Mouse (Mus musculus): ENCODE data around the gene Matn4. TPM values are rescaled to one million over a fixed set of nuclear protein-coding genes. Genes with fewer than 3 reads are reported as not detected.

The Matn4 gene
- polyA plus RNA-seq, 1 experiment from 2014 or later: 113 TPM

- Histone ChIP-seq H3K4me3 (no peak overlapping the region), H3K4me2 (no peak overlapping the region), H3K36me3 (peaks cover 1% of the 10 kb centered on the region; the same call in 1 of the 2 replicates), H3K4me1 (peaks cover 90% of the 10 kb centered on the region), H3K27ac (no peak overlapping the region), H3K9me3 (no peaks in the 10 kb centered on the region), H3K9ac (no peak overlapping the region), H3K27me3 (no peaks in the 10 kb centered on the region)
- ATAC-seq (ENCODE audit: insufficient number of reproducible peaks, low FRiP score, low TSS enrichment, low read depth): no peak
- 51% methylated on average over 3 of the region's 3 CpGs for WGBS
Measured at GRCm38 (mm10) chr2:164434681-164435080, 29.7 kb upstream of the Matn4 start.

- H3K27ac ChIP-seq: peak overlapping the region; percentile 80
- 59% methylated on average over 9 of the region's 9 CpGs for WGBS
- no peak overlapping the region for H3K4me3 ChIP-seq
- 0 out of 2 replicates have a peak, but pooled peaks have one; percentile 11 for ATAC-seq (ENCODE audit: insufficient number of reproducible peaks, low FRiP score, low TSS enrichment, low read depth)
- no peaks in the 10 kb centered on the region for H3K27me3 ChIP-seq
- peaks cover 77% of the 10 kb centered on the region for H3K4me1 ChIP-seq
- no peaks in the 10 kb centered on the region for H3K9me3 ChIP-seq
- H3K9ac ChIP-seq: no peak overlapping the region
- 0 out of 2 replicates have a peak overlapping the region, but pooled peaks have one; percentile 17 for H3K4me2 ChIP-seq
- H3K36me3 ChIP-seq: peaks cover 14% of the 10 kb centered on the region
Measured at GRCm38 (mm10) chr2:164433278-164433895, 28.4 kb upstream of the Matn4 start.

GRCm38 (mm10) chr2:164432541-164433191 lies 27.7 kb upstream of the Matn4 start:
- H3K4me2 ChIP-seq: peak overlapping the region; percentile 17; the same call in 1 of the 2 replicates
- no peak overlapping the region for H3K9ac ChIP-seq
- H3K27ac ChIP-seq: peak overlapping the region; percentile 80
- 14% methylated on average over 22 of the region's 22 CpGs for WGBS
- H3K9me3 ChIP-seq: no peaks in the 10 kb centered on the region
- no peaks in the 10 kb centered on the region for H3K27me3 ChIP-seq
- peaks cover 72% of the 10 kb centered on the region for H3K4me1 ChIP-seq
- peak; percentile 41; the same call in 1 of the 2 replicates for ATAC-seq (ENCODE audit: insufficient number of reproducible peaks, low FRiP score, low TSS enrichment, low read depth)
- peaks cover 21% of the 10 kb centered on the region for H3K36me3 ChIP-seq
- no peak overlapping the region for H3K4me3 ChIP-seq

- H3K27me3 ChIP-seq: no peaks in the 10 kb centered on the region
- peaks cover 29% of the 10 kb centered on the region for H3K36me3 ChIP-seq
- peak overlapping the region; percentile 80 for H3K27ac ChIP-seq
- peaks cover 65% of the 10 kb centered on the region for H3K4me1 ChIP-seq
- no peaks in the 10 kb centered on the region for H3K9me3 ChIP-seq
- 50% methylated on average over 9 of the region's 9 CpGs for WGBS
- H3K4me3 ChIP-seq: no peak overlapping the region
- H3K4me2 ChIP-seq: peak overlapping the region; percentile 17; the same call in 1 of the 2 replicates
- H3K9ac ChIP-seq: no peak overlapping the region
- ATAC-seq (ENCODE audit: insufficient number of reproducible peaks, low FRiP score, low TSS enrichment, low read depth): no peak
Measured at GRCm38 (mm10) chr2:164431676-164432465, 26.9 kb upstream of the Matn4 start.

- Histone ChIP-seq H3K36me3 (peaks cover 41% of the 10 kb centered on the region), H3K9ac (no peak overlapping the region), H3K27me3 (no peaks in the 10 kb centered on the region; the same call in 1 of the 2 replicates), H3K9me3 (no peaks in the 10 kb centered on the region), H3K4me3 (no peak overlapping the region), H3K4me2 (no peak overlapping the region), H3K4me1 (peaks cover 53% of the 10 kb centered on the region), H3K27ac (peak overlapping the region; percentile 2)
- 20% methylated on average over 7 of the region's 7 CpGs for WGBS
- ATAC-seq (ENCODE audit: insufficient number of reproducible peaks, low FRiP score, low TSS enrichment, low read depth): no peak
Measured at GRCm38 (mm10) chr2:164430697-164431096, 25.7 kb upstream of the Matn4 start.

GRCm38 (mm10) chr2:164429881-164430615 lies 25.1 kb upstream of the Matn4 start:
- H3K9ac ChIP-seq: no peak overlapping the region
- H3K4me3 ChIP-seq: no peak overlapping the region
- H3K27ac ChIP-seq: peak overlapping the region; percentile 2; the same call in 1 of the 2 replicates
- no peak overlapping the region for H3K4me2 ChIP-seq
- no peaks in the 10 kb centered on the region for H3K9me3 ChIP-seq
- H3K4me1 ChIP-seq: peaks cover 47% of the 10 kb centered on the region
- 49% methylated on average over 15 of the region's 15 CpGs for WGBS
- no peaks in the 10 kb centered on the region; the same call in 1 of the 2 replicates for H3K27me3 ChIP-seq
- H3K36me3 ChIP-seq: peaks cover 45% of the 10 kb centered on the region
- no peak for ATAC-seq (ENCODE audit: insufficient number of reproducible peaks, low FRiP score, low TSS enrichment, low read depth)

GRCm38 (mm10) chr2:164428451-164428850 lies 23.5 kb upstream of the Matn4 start:
- Histone ChIP-seq H3K36me3 (peaks cover 57% of the 10 kb centered on the region), H3K9me3 (no peaks in the 10 kb centered on the region), H3K4me3 (no peak overlapping the region), H3K4me1 (peaks cover 31% of the 10 kb centered on the region), H3K4me2 (no peak overlapping the region), H3K9ac (no peak overlapping the region), H3K27ac (no peak overlapping the region), H3K27me3 (no peaks in the 10 kb centered on the region; the same call in 1 of the 2 replicates)
- no peak for ATAC-seq (ENCODE audit: insufficient number of reproducible peaks, low FRiP score, low TSS enrichment, low read depth)
- WGBS: 43% methylated on average over 5 of the region's 5 CpGs

GRCm38 (mm10) chr2:164426952-164427351 lies 22.0 kb upstream of the Matn4 start:
- Histone ChIP-seq H3K4me2 (no peak overlapping the region), H3K9me3 (no peaks in the 10 kb centered on the region), H3K4me1 (peaks cover 27% of the 10 kb centered on the region), H3K36me3 (peaks cover 60% of the 10 kb centered on the region), H3K4me3 (no peak overlapping the region), H3K27ac (no peak overlapping the region), H3K9ac (no peak overlapping the region), H3K27me3 (no peaks in the 10 kb centered on the region; the same call in 1 of the 2 replicates)
- WGBS: 88% methylated on average over 5 of the region's 5 CpGs
- ATAC-seq (ENCODE audit: insufficient number of reproducible peaks, low FRiP score, low TSS enrichment, low read depth): no peak

- Histone ChIP-seq H3K36me3 (peaks cover 60% of the 10 kb centered on the region), H3K27me3 (no peaks in the 10 kb centered on the region; the same call in 1 of the 2 replicates), H3K27ac (no peak overlapping the region), H3K9me3 (no peaks in the 10 kb centered on the region), H3K4me1 (peaks cover 21% of the 10 kb centered on the region), H3K4me2 (no peak overlapping the region), H3K4me3 (no peak overlapping the region), H3K9ac (no peak overlapping the region)
- ATAC-seq (ENCODE audit: insufficient number of reproducible peaks, low FRiP score, low TSS enrichment, low read depth): no peak
- WGBS: 35% methylated on average over 12 of the region's 12 CpGs
Measured at GRCm38 (mm10) chr2:164426121-164426520, 21.2 kb upstream of the Matn4 start.

- H3K4me2 ChIP-seq: no peak overlapping the region
- no peak overlapping the region for H3K4me3 ChIP-seq
- peaks cover 13% of the 10 kb centered on the region; the same call in 1 of the 2 replicates for H3K4me1 ChIP-seq
- no peaks in the 10 kb centered on the region for H3K9me3 ChIP-seq
- no peak for ATAC-seq (ENCODE audit: insufficient number of reproducible peaks, low FRiP score, low TSS enrichment, low read depth)
- no peak overlapping the region for H3K27ac ChIP-seq
- H3K9ac ChIP-seq: no peak overlapping the region
- 62% methylated on average over 5 of the region's 5 CpGs for WGBS
- H3K27me3 ChIP-seq: no peaks in the 10 kb centered on the region; the same call in 1 of the 2 replicates
- H3K36me3 ChIP-seq: peaks cover 60% of the 10 kb centered on the region
Measured at GRCm38 (mm10) chr2:164425401-164425800, 20.4 kb upstream of the Matn4 start.

GRCm38 (mm10) chr2:164424406-164424805 lies 19.4 kb upstream of the Matn4 start:
- 93% methylated on average over 8 of the region's 8 CpGs for WGBS
- peaks cover 56% of the 10 kb centered on the region for H3K36me3 ChIP-seq

More at GRCm38 (mm10) chr2:164424406-164424805, 19.4 kb upstream of the Matn4 start:
- Histone ChIP-seq H3K9ac (no peak overlapping the region), H3K9me3 (no peaks in the 10 kb centered on the region), H3K27me3 (no peaks in the 10 kb centered on the region; the same call in 1 of the 2 replicates), H3K4me3 (no peak overlapping the region), H3K27ac (no peak overlapping the region), H3K4me2 (no peak overlapping the region), H3K4me1 (peaks cover 13% of the 10 kb centered on the region; the same call in 1 of the 2 replicates)
- no peak for ATAC-seq (ENCODE audit: insufficient number of reproducible peaks, low FRiP score, low TSS enrichment, low read depth)
